Mouse (Mus musculus) CH12.LX (cell line): ENCODE measurements around the gene Dctn5.

Experiments used
- CTCF ChIP-seq, 2 experiments: IDR thresholded peaks in 1 of 2; conservative IDR thresholded peaks in 1 of 2; 2 replicates each; pipeline ENCODE4 v1.5.1; 2011 to 2012; ENCODE audit warnings: low read depth in 2 of 2, low read length in 2 of 2, improper control_type of control experiment in 1 of 2, inconsistent platforms in 1 of 2, mild to moderate bottlenecking in 1 of 2, moderate library complexity in 1 of 2
- E2F4 ChIP-seq: IDR thresholded peaks from 2 replicates; pipeline ENCODE4 v1.6.1; 2011; ENCODE audit warnings: low read depth, low read length, improper control_type of control experiment; ENCODE audit not compliant: insufficient replicate concordance
- ELF1 ChIP-seq: IDR thresholded peaks from 2 replicates; pipeline ENCODE4 v1.6.1; 2014; ENCODE audit warnings: low read depth, mild to moderate bottlenecking, inconsistent platforms, low read length, improper control_type of control experiment
- ETS1 ChIP-seq: conservative IDR thresholded peaks from 2 replicates; pipeline ENCODE4 v1.6.1; 2012; ENCODE audit warnings: low read depth, mild to moderate bottlenecking, inconsistent platforms, low read length, improper control_type of control experiment, moderate library complexity
- POLR2AphosphoS2 ChIP-seq: IDR thresholded peaks from 2 replicates; pipeline ENCODE4 v1.6.1; 2011; ENCODE audit warnings: low read depth, low read length, improper control_type of control experiment
- SMC3 ChIP-seq: IDR thresholded peaks from 2 replicates; pipeline ENCODE4 v1.6.1; 2011; ENCODE audit warnings: low read depth, low read length, improper control_type of control experiment

DNA sequence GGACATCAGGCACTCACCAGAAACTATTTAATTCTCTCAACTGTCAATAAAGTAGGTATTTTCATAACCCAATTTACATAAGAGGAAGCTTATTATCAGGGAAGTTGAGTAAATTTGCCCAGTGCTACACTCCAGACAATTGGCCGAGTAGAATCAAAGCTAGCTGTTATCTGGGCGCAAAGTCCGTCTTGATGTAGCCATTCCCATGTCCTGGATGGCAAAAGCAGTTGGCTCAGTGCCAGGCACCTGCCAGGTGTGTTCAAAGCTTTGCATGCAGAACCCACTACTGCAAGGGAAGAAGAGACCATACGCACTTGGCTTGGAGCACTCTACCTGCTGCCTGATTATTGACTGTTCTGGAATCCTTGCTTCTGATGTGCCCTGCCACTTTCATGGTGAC lies 19.6 kb downstream of the Dctn5 start:
- TF ChIP-seq ETS1 (no peak), CTCF (conservative IDR thresholded peaks at IDR 0.05 in 1 of 2, IDR thresholded peaks at IDR 0.05 in 1 of 2; ENCODE audit: low read depth in 2 of 2, low read length in 2 of 2) (no peak), ELF1 (no peak), SMC3 (no peak), POLR2AphosphoS2 (no peak), E2F4 (no peak)
